ENCODE assay signal across 10 mouse cellular contexts in the genomic region with DNA sequence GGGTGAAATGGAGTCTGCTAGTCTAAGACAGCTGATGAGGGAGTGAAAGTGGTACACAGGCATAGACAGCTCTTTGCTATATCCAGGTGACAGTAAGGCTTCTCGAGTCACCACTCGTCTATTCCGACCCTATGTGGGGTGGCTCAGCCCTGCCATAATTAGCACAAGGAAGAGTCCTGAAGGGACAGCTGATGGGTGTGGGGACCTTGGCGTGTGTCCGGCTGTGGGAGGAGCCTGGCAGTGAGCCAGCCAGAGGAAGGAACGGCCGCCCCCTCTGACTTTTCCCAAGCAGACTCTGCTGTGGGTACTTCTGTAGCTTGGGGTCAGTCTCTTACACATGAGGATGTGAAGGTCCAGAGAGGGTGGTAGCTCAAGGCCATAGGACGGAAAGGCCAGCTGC. TPM values are rescaled to one million over a fixed set of nuclear protein-coding genes. Genes with fewer than 3 reads are reported as not detected.
A peak's percentile ranks its signal among the peaks of the same experiment; 100 is the strongest.
DNase-seq lines count a peak whose midpoint lies in the region; TF ChIP-seq lines count a peak whose summit lies in the region.
"Had no signal": no experiment of that assay in that cellular context is flagged by ENCODE, and none has a peak within 500 bp of the region (broad histone marks: within the 10 kb centered on the region; RNA-seq: fewer than 3 reads in every experiment).

No protein-coding gene starts in this region.

- intact Hi-C loops in gastrocnemius, adult 2 months (cut with DNase I), result no loop called here
- intact Hi-C loops in heart, postnatal 14 days (cut with DNase I), result no loop called here

- H3K27ac ChIP-seq in gastrocnemius, adult 2 months, result peak overlapping the region; percentile 57; the same call in 1 of the 2 replicates
- H3K27ac ChIP-seq in layer of hippocampus, adult 2 months, result no peak overlapping the region
- H3K27ac ChIP-seq: embryonic facial prominence, embryonic 12.5 days had no signal

- DNase-seq in gastrocnemius, adult 2 months, result peak; percentile 57
- no peak for DNase-seq in gastrocnemius, adult 18-20 months (ENCODE audit: low spot score)
- DNase-seq in adrenal gland, adult 2 months, result peak; percentile 85
- DNase-seq in heart, postnatal 14 days, result peak; percentile 75 to 81
- DNase-seq in liver, result peak; percentile 40
- DNase-seq in layer of hippocampus, adult 2 months (ENCODE audit: low spot score in 2 of 2), result no peak
- no peak for DNase-seq in right cerebral cortex, postnatal 25 days
- no peak for DNase-seq in frontal cortex, adult 2 months (ENCODE audit: extremely low spot score in 1 of 2, low spot score in 1 of 2)

- peak overlapping the region; percentile 4 for H3K4me3 ChIP-seq in gastrocnemius, adult 2 months
- no peak overlapping the region for H3K4me3 ChIP-seq in layer of hippocampus, adult 2 months
- H3K4me3 ChIP-seq: embryonic facial prominence, embryonic 12.5 days had no signal

- no peak for TF ChIP-seq CTCF in gastrocnemius, adult 2 months (IDR thresholded peaks at IDR 0.05)
- TF ChIP-seq CTCF in layer of hippocampus, adult 2 months (conservative IDR thresholded peaks at IDR 0.05), result no peak

RNA-seq across cellular contexts. Expression of a gene that starts 21.2 kb away (rescaled TPM):
- under 1 TPM; 0.41 to 0.59 TPM for total RNA-seq in gastrocnemius, adult 2 months (2021)
- total RNA-seq in gastrocnemius, adult 18-20 months (2021), result under 1 TPM; 0.21 to 0.23 TPM
- 1 to 10 TPM; 2.5 to 6.1 TPM for total RNA-seq in adrenal gland, adult 2 months (2021)
- polyA plus RNA-seq in adrenal gland, adult 2 months (2012; rRNA removed), result 10.9 and 12.0 TPM in 2 replicates
- 10 to 100 TPM; 23.4 to 27.5 TPM for total RNA-seq in heart, postnatal 14 days (2021)
- under 1 TPM; 0.59 to 0.97 TPM for total RNA-seq in layer of hippocampus, adult 2 months (2021)
- polyA plus RNA-seq in frontal cortex, adult 2 months (2012; rRNA removed), result 1.6 and 2.0 TPM in 2 replicates
- polyA plus RNA-seq: activated CD4-positive, CD25-positive, alpha-beta regulatory T cell, adult 4 months had no signal

Comparison
In these comparisons a context has a peak if more than half of its experiments do, and no peak if none do; other contexts are left out.
1. DNase-seq: peak in gastrocnemius, adult 2 months (single experiment), adrenal gland, adult 2 months (single experiment), heart, postnatal 14 days (2 of 2) and liver (single experiment); none in gastrocnemius, adult 18-20 months (single experiment), layer of hippocampus, adult 2 months (0 of 2), right cerebral cortex, postnatal 25 days (single experiment) and frontal cortex, adult 2 months (0 of 2).